Mouse (Mus musculus) C2C12 (cell line): ENCODE data around the gene Rab29. TPM values are rescaled to one million over a fixed set of nuclear protein-coding genes. Genes with fewer than 3 reads are reported as not detected.

Experiments
- H3K27me3 ChIP-seq: one replicate; pipeline ENCODE4 v1.6.1; 2011; ENCODE audit not compliant: control insufficient read depth, insufficient read depth, insufficient read length
- H3K36me3 ChIP-seq: one replicate; pipeline ENCODE4 v1.6.1; 2011; ENCODE audit not compliant: control insufficient read depth, insufficient read depth
- H3K4me3 ChIP-seq: one replicate; pipeline ENCODE4 v1.5.1; 2011; ENCODE audit warnings: mild to moderate bottlenecking, control low read depth; ENCODE audit not compliant: poor library complexity, insufficient read depth, severe bottlenecking
- H3K79me2 ChIP-seq: one replicate; pipeline ENCODE4 v1.6.1; 2011; ENCODE audit not compliant: control insufficient read depth, insufficient read depth
- H3K79me3 ChIP-seq: one replicate; pipeline ENCODE4 v1.6.1; 2011; ENCODE audit warnings: low read depth, control low read depth
- H3ac ChIP-seq: one replicate; pipeline ENCODE3; 2011; ENCODE audit warnings: low read depth; ENCODE audit not compliant: control insufficient read depth, insufficient read length
- CEBPB ChIP-seq: IDR thresholded peaks from one replicate; pipeline ENCODE4 v1.6.1; 2011; ENCODE audit warnings: low read depth, mild to moderate bottlenecking, control low read depth, moderate library complexity
- CTCF ChIP-seq: IDR thresholded peaks from one replicate; pipeline ENCODE4 v1.5.1; 2011; ENCODE audit not compliant: control insufficient read depth, insufficient read depth, insufficient read length
- FOSL1 ChIP-seq: IDR thresholded peaks from one replicate; pipeline ENCODE4 v1.8.0; 2011; ENCODE audit warnings: mild to moderate bottlenecking, low read length; ENCODE audit not compliant: poor library complexity, insufficient read depth, severe bottlenecking
- MAX ChIP-seq: IDR thresholded peaks from one replicate; pipeline ENCODE4 v1.6.1; 2011; ENCODE audit warnings: mild to moderate bottlenecking, control low read depth
- MYOD1 ChIP-seq: IDR thresholded peaks from one replicate; pipeline ENCODE4 v1.6.1; 2011; ENCODE audit warnings: low read depth; ENCODE audit not compliant: control insufficient read depth, insufficient read length
- MYOG ChIP-seq: IDR thresholded peaks from one replicate; pipeline ENCODE4 v1.6.1; 2011; ENCODE audit not compliant: control insufficient read depth, insufficient read length; ENCODE audit errors: extremely low read depth
- USF1 ChIP-seq: IDR thresholded peaks from one replicate; pipeline ENCODE4 v1.6.1; 2011; ENCODE audit warnings: low read depth, mild to moderate bottlenecking, control low read depth, moderate library complexity
- polyA plus RNA-seq: library from polyadenylated mRNA; unstranded; fragments of >200 nt; fragmentation: generic; extraction: Trizol; gene quantifications from one replicate; pipeline ENCODE4 v1.2.1, GENCODE M21; 2012; ENCODE audit warnings: missing spikeins

The Rab29 gene
- polyA plus RNA-seq, 1 experiment, result 3.7 TPM

DNA sequence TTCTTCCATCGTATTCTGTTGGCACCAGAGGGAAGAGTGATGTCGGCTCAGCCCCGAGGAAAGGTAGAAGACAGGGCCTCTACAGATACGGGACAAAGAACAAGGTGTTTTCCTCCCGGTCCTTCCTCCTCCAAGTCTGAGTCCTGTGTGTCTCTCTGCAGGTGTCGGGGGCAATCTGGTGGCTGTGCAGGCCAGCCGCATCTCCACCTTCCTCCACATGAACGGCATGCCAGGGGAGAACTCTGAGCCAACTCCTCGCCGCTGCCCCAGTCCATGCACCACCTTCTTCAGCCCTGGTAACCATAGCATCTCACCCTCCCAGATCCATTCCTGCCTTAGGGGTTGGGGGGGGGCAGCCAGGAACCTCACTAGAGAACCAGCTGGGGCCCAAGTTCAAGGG lies 23.3 kb upstream of the Rab29 start:
- H3ac ChIP-seq, result no peak overlapping the region
- no peaks in the 10 kb centered on the region for H3K79me2 ChIP-seq
- TF ChIP-seq FOSL1 (no peak), MAX (no peak), MYOD1 (no peak), USF1 (no peak), MYOG (no peak), CTCF (no peak), CEBPB (no peak)
- no peaks in the 10 kb centered on the region for H3K79me3 ChIP-seq
- no peak overlapping the region for H3K4me3 ChIP-seq
- H3K36me3 ChIP-seq, result peaks cover 14% of the 10 kb centered on the region
- no peaks in the 10 kb centered on the region for H3K27me3 ChIP-seq

DNA sequence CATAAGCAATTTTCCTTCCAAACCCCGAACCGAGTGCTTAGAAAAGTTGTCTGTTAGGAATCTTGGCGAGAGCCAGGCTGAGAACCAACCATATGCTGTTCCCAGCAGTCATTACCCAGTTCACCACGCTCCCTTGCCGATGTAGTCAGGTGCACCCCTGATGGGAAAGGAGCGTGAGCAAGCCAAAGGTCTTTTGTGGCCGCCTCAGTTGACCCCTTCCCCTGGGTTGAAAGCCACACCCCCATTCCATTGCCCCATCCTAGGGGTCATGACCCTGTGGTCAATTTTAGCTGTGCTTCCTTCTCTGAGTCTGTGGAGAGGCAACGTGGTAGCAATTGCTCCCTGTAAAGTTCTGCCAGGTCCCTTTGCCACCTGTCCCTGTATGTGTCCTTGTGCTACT lies 22.1 kb upstream of the Rab29 start:
- no peak overlapping the region for H3K4me3 ChIP-seq
- H3ac ChIP-seq, result no peak overlapping the region
- no peaks in the 10 kb centered on the region for H3K79me2 ChIP-seq
- peaks cover 14% of the 10 kb centered on the region for H3K36me3 ChIP-seq
- H3K27me3 ChIP-seq, result no peaks in the 10 kb centered on the region
- no peak for TF ChIP-seq CTCF
- no peak for TF ChIP-seq MAX
- no peak for TF ChIP-seq FOSL1
- no peak for TF ChIP-seq CEBPB
- no peak for TF ChIP-seq MYOD1
- no peak for TF ChIP-seq USF1
- TF ChIP-seq MYOG, result no peak
- no peaks in the 10 kb centered on the region for H3K79me3 ChIP-seq

DNA sequence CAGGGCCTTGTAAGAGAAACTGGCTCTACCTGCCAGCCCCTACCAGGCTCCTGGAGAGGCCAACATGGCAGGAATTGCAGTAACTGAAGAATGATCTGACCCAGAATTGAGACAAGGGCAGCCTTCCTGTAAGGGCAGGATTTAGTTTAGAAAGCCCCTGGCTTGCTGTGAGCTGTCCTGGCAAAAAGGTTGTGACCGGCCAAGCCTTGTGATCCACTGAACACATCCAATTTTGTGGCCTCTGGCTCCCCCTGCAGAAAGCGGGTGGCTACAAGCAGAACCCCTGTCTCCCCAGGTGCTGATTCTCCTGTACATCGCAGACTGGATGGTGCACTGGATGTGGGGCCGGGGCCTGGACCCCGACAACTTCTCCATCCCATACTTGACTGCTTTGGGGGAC lies 20.8 kb upstream of the Rab29 start:
- H3K79me3 ChIP-seq, result no peaks in the 10 kb centered on the region
- H3ac ChIP-seq, result no peak overlapping the region
- H3K36me3 ChIP-seq, result peaks cover 14% of the 10 kb centered on the region
- TF ChIP-seq CTCF (no peak), MAX (no peak), CEBPB (no peak), FOSL1 (no peak), USF1 (no peak), MYOG (no peak), MYOD1 (no peak)
- H3K27me3 ChIP-seq, result no peaks in the 10 kb centered on the region
- H3K79me2 ChIP-seq, result no peaks in the 10 kb centered on the region
- no peak overlapping the region for H3K4me3 ChIP-seq

DNA sequence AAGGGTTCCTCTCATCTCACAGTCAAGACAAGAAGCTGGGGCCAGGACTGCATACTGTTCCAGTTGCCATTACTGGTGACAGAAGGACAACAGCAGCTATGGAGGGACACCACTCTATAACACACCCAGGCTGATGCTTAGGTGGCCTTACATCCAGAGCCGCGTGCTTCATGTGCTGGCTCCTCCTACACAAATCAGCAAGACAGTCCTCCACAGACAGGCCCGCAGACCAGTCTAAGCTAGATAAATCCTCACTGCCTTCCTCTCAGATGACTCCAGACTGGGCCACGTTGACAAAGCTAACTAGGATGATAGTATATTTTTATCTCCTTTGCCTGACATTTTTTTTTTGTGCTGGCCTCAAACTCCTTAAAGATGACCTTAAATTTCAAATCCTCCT lies 5.2 kb upstream of the Rab29 start:
- Histone ChIP-seq H3K36me3 (no peaks in the 10 kb centered on the region), H3K79me3 (no peaks in the 10 kb centered on the region), H3K27me3 (peaks cover 3% of the 10 kb centered on the region), H3ac (no peak overlapping the region), H3K79me2 (no peaks in the 10 kb centered on the region), H3K4me3 (no peak overlapping the region)
- no peak for TF ChIP-seq MYOG
- TF ChIP-seq MYOD1, result no peak
- TF ChIP-seq CEBPB, result no peak
- no peak for TF ChIP-seq MAX
- no peak for TF ChIP-seq CTCF
- TF ChIP-seq FOSL1, result no peak
- no peak for TF ChIP-seq USF1

DNA sequence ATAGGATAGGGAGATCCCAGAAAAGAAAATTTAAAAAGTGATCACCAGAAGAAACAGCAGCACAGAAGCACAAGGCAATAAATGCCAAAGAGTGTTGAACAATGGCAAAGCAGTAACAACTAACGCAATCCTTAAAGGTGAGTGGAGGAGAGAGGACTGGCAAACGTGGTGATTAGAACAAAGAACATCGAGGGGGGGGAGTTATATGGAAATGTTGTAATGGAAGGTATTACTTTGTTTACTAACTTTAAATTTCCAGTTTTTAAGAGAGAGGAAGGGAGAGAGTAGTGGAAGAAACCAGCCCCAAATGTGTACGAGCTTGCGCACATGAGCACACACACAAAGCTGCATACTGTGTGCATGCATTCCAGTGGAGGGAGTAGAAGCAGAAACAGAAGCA lies 1.4 kb upstream of the Rab29 start:
- no peaks in the 10 kb centered on the region for H3K36me3 ChIP-seq
- no peaks in the 10 kb centered on the region for H3K79me2 ChIP-seq
- TF ChIP-seq MAX (no peak), MYOG (no peak), CEBPB (no peak), MYOD1 (no peak), CTCF (no peak), USF1 (no peak), FOSL1 (no peak)
- H3K79me3 ChIP-seq, result no peaks in the 10 kb centered on the region
- H3ac ChIP-seq, result no peak overlapping the region
- H3K4me3 ChIP-seq, result no peak overlapping the region
- H3K27me3 ChIP-seq, result peaks cover 6% of the 10 kb centered on the region

DNA sequence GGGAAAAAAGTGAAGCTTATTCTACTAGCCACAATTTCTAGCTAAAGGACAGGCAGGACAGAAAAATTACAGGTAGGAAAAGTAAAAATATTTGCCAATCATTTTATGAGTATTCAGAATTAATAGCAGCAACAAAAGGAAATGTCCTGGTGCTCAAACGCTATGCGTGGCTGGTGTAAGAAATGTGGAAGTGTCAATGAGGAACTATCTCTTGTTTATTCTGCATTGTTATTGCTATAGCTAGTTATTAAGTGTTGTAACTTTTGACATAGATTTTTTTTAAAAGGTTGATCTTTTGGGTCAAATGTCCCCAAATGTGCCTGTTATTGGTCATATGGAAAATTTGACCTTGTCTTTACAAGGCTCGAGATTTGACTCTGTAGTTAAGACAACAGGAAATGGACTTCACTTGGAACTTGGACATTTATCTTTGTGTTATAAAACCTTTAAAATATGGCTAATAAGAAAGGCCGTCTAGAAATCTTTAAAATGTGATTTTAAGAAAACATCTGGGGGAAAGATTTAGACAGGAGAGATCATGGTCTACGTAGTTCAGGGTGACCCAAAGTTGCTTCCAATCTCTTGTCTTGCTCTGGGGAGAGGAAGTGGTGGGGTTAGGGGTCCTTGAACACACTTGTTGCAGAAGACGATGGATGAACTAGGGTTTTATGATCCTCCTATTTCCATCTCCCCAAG lies 572 bp upstream of the Rab29 start:
- Histone ChIP-seq H3K4me3 (no peak overlapping the region), H3ac (no peak overlapping the region), H3K79me2 (no peaks in the 10 kb centered on the region), H3K36me3 (no peaks in the 10 kb centered on the region), H3K79me3 (no peaks in the 10 kb centered on the region), H3K27me3 (peaks cover 6% of the 10 kb centered on the region)
- no peak for TF ChIP-seq CEBPB
- TF ChIP-seq MYOG, result no peak
- no peak for TF ChIP-seq USF1
- TF ChIP-seq CTCF, result no peak
- TF ChIP-seq FOSL1, result no peak
- no peak for TF ChIP-seq MAX
- no peak for TF ChIP-seq MYOD1
